Mouse (Mus musculus): ENCODE measurements around the gene Abt1. TPM values are rescaled to one million over a fixed set of nuclear protein-coding genes. Genes with fewer than 3 reads are reported as not detected.

The Abt1 gene
- 7.6 and 8.6 TPM in 2 replicates for polyA plus RNA-seq (2021; fragmentation: Nextera tagmentation)
- long read RNA-seq, experiment 1, full-length matches to known transcripts = 67 of 68 reads
- long read RNA-seq, experiment 1, partial matches to known transcripts = 0 of 68 reads
- long read RNA-seq, experiment 1, other reads (novel, unspliced or antisense) = 1 of 68 reads
- long read RNA-seq, experiment 2, full-length matches to known transcripts = 44 of 48 reads
- long read RNA-seq, experiment 2, partial matches to known transcripts = 3 of 48 reads
- long read RNA-seq, experiment 2, other reads (novel, unspliced or antisense) = 1 of 48 reads

GRCm38 (mm10) chr13:23423286-23424051, at the start of gene Abt1:
Gene Abt1 (minus strand): TSS chr13:23423866.

GRCm38 (mm10) chr13:23465600-23466109, 42.0 kb upstream of the Abt1 start, which contains the start of gene Btn1a1:
Gene Btn1a1 (minus strand): TSS chr13:23465901.

GRCm38 (mm10) chr13:23368583-23369420, 54.9 kb downstream of the Abt1 start, which contains the start of gene Zfp322a:
Gene Zfp322a (minus strand): TSS chr13:23369208.

Other genes with a start within 250 kb of the Abt1 start
- not detected in 2 replicates for gene Vmn1r220, start 235.9 kb downstream of the Abt1 start, polyA plus RNA-seq (2021; fragmentation: Nextera tagmentation)
- not detected in 2 replicates for gene Vmn1r221, start 209.7 kb downstream of the Abt1 start, polyA plus RNA-seq (2021; fragmentation: Nextera tagmentation)
- not detected in 2 replicates for gene Vmn1r222, start 187.9 kb downstream of the Abt1 start, polyA plus RNA-seq (2021; fragmentation: Nextera tagmentation)
- gene Vmn1r223, start 176.7 kb downstream of the Abt1 start, polyA plus RNA-seq (2021; fragmentation: Nextera tagmentation) = not detected in 2 replicates
- 11.4 and 15.5 TPM in 2 replicates for gene Zfp322a, start 54.7 kb downstream of the Abt1 start, polyA plus RNA-seq (2021; fragmentation: Nextera tagmentation)
- gene Btn1a1, start 42.0 kb upstream of the Abt1 start, polyA plus RNA-seq (2021; fragmentation: Nextera tagmentation) = 0.03 TPM in 1 of 2 replicates, not detected in the other
- 0.49 and 0.70 TPM in 2 replicates for gene Btn2a2, start 65.0 kb upstream of the Abt1 start, polyA plus RNA-seq (2021; fragmentation: Nextera tagmentation)
- gene Hist1h4h, start 107.2 kb upstream of the Abt1 start, polyA plus RNA-seq (2021; fragmentation: Nextera tagmentation) = 37.4 and 58.8 TPM in 2 replicates
- gene Hist1h2af, start 110.0 kb upstream of the Abt1 start, polyA plus RNA-seq (2021; fragmentation: Nextera tagmentation) = 0.54 TPM in 1 of 2 replicates, not detected in the other
- gene Hist1h3g, start 111.6 kb upstream of the Abt1 start, polyA plus RNA-seq (2021; fragmentation: Nextera tagmentation) = not detected in 2 replicates
- 0.20 and 0.25 TPM in 2 replicates for gene Hist1h2bh, start 119.5 kb upstream of the Abt1 start, polyA plus RNA-seq (2021; fragmentation: Nextera tagmentation)
- gene Hist1h3f, start 120.2 kb upstream of the Abt1 start, polyA plus RNA-seq (2021; fragmentation: Nextera tagmentation) = 0.13 and 0.29 TPM in 2 replicates
- not detected in 2 replicates for gene Hist1h4f, start 127.8 kb upstream of the Abt1 start, polyA plus RNA-seq (2021; fragmentation: Nextera tagmentation)
- 0.02 and 0.05 TPM in 2 replicates for gene Hist1h1d, start 129.4 kb upstream of the Abt1 start, polyA plus RNA-seq (2021; fragmentation: Nextera tagmentation)
- gene Hist1h3e, start 138.5 kb upstream of the Abt1 start, polyA plus RNA-seq (2021; fragmentation: Nextera tagmentation) = 0.88 and 1.3 TPM in 2 replicates
- gene Hist1h2ae, start 147.4 kb upstream of the Abt1 start, polyA plus RNA-seq (2021; fragmentation: Nextera tagmentation) = 4.0 and 7.7 TPM in 2 replicates
- 1.3 and 2.6 TPM in 2 replicates for gene Hist1h2bg, start 147.5 kb upstream of the Abt1 start, polyA plus RNA-seq (2021; fragmentation: Nextera tagmentation)
- gene Hist1h2bf, start 150.3 kb upstream of the Abt1 start, polyA plus RNA-seq (2021; fragmentation: Nextera tagmentation) = 0.73 TPM in 1 of 2 replicates, not detected in the other
- 0.59 TPM in 1 of 2 replicates, not detected in the other for gene Hist1h2ad, start 150.5 kb upstream of the Abt1 start, polyA plus RNA-seq (2021; fragmentation: Nextera tagmentation)
- 0.18 and 0.33 TPM in 2 replicates for gene Hist1h3d, start 151.9 kb upstream of the Abt1 start, polyA plus RNA-seq (2021; fragmentation: Nextera tagmentation)
- 6.4 and 8.7 TPM in 2 replicates for gene Hist1h4d, start 157.7 kb upstream of the Abt1 start, polyA plus RNA-seq (2021; fragmentation: Nextera tagmentation)
- gene Hist1h2be, start 197.3 kb upstream of the Abt1 start, polyA plus RNA-seq (2021; fragmentation: Nextera tagmentation) = 3.2 TPM in 2 replicates
- gene Hist1h1e, start 198.7 kb upstream of the Abt1 start, polyA plus RNA-seq (2021; fragmentation: Nextera tagmentation) = 7.8 and 10.6 TPM in 2 replicates